Mouse (Mus musculus) midbrain, embryonic 14.5 days (tissue): Measurements from ENCODE around the gene Hspe1. TPM values are rescaled to one million over a fixed set of nuclear protein-coding genes. Genes with fewer than 3 reads are reported as not detected.

Experiments
- ATAC-seq: fragments of 200-750 bp; cut with Nextera tagmentation; 2 replicates; pipeline ENCODE4 v1.8.0; 2017; ENCODE audit warnings: moderate number of reproducible peaks, moderate library complexity; ENCODE audit not compliant: low FRiP score, low TSS enrichment
- DNase-seq: peaks from one replicate; pipeline ENCODE4 v3.0.0-alpha.2; 2015
- H3K27ac ChIP-seq: fragments of 300-500 bp; sonication (generic); replicated peaks from 2 replicates; pipeline ENCODE4 v1.5.1; 2014; ENCODE audit warnings: mild to moderate bottlenecking, low read depth, low read length, moderate library complexity
- H3K27me3 ChIP-seq: fragments of 300-500 bp; sonication (generic); 2 replicates; pipeline ENCODE4 v1.6.1; 2014; ENCODE audit warnings: low read length, control low read depth, mixed read lengths; ENCODE audit not compliant: control insufficient read depth, insufficient read depth
- H3K36me3 ChIP-seq: fragments of 300-500 bp; sonication (generic); 2 replicates; pipeline ENCODE4 v1.6.1; 2014; ENCODE audit warnings: low read length, control low read depth; ENCODE audit not compliant: control insufficient read depth, insufficient read depth
- H3K4me1 ChIP-seq: fragments of 300-500 bp; sonication (generic); 2 replicates; pipeline ENCODE4 v1.6.1; 2014; ENCODE audit warnings: mild to moderate bottlenecking, antibody characterized with exemption, low read length, control low read depth; ENCODE audit not compliant: control insufficient read depth, insufficient read depth
- H3K4me2 ChIP-seq: fragments of 300-500 bp; sonication (generic); 2 replicates; pipeline ENCODE4 v1.6.1; 2014; ENCODE audit warnings: mild to moderate bottlenecking, low read length, moderate library complexity
- H3K4me3 ChIP-seq: fragments of 300-500 bp; sonication (generic); replicated peaks from 2 replicates; pipeline ENCODE4 v1.5.1; 2014; ENCODE audit warnings: low read depth, low read length
- H3K9ac ChIP-seq: fragments of 300-500 bp; sonication (generic); replicated peaks from 2 replicates; pipeline ENCODE4 v1.6.1; 2014; ENCODE audit warnings: mild to moderate bottlenecking, low read length, moderate library complexity
- H3K9me3 ChIP-seq: fragments of 300-500 bp; sonication (generic); 2 replicates; pipeline ENCODE4 v1.6.1; 2016; ENCODE audit warnings: low read length, control low read depth, mixed read lengths; ENCODE audit not compliant: control insufficient read depth
- WGBS: fragments of 180-500 bp; shearing (Covaris S2); extraction: QIAGEN DNeasy Blood & Tissue Kit; methylation state at CpG from one replicate; pipeline ENCODE4 v1.1.7; 2014; 5-methylcytosine and 5-hydroxymethylcytosine counted together
- polyA plus RNA-seq: library from polyadenylated mRNA; unstranded; fragments of >200 nt; fragmentation: Nextera tagmentation; extraction: Ambion mirVana; gene quantifications from 2 replicates; pipeline ENCODE4 v1.2.1, GENCODE M21; 2014

Gene Hspe1
- polyA plus RNA-seq, 1 experiment from 2014 or later: 255 TPM

GRCm38 (mm10) chr1:55076395-55076743 is 11.6 kb upstream of the Hspe1 start:
- no peaks in the 10 kb centered on the region for H3K27me3 ChIP-seq
- no peak for DNase-seq
- H3K9me3 ChIP-seq: no peaks in the 10 kb centered on the region
- peaks cover 59% of the 10 kb centered on the region for H3K36me3 ChIP-seq
- no peaks in the 10 kb centered on the region for H3K4me1 ChIP-seq
- no peak overlapping the region for H3K4me2 ChIP-seq
- no peak for ATAC-seq
- H3K27ac ChIP-seq: no peak overlapping the region
- no peak overlapping the region for H3K4me3 ChIP-seq
- no peak overlapping the region for H3K9ac ChIP-seq

- Histone ChIP-seq H3K4me1 (no peaks in the 10 kb centered on the region), H3K9me3 (no peaks in the 10 kb centered on the region), H3K9ac (no peak overlapping the region), H3K27ac (no peak overlapping the region), H3K36me3 (peaks cover 60% of the 10 kb centered on the region), H3K27me3 (no peaks in the 10 kb centered on the region), H3K4me2 (no peak overlapping the region), H3K4me3 (no peak overlapping the region)
- WGBS: 85% methylated on average over 2 of the region's 2 CpGs
- DNase-seq: no peak
- no peak for ATAC-seq
Measured at GRCm38 (mm10) chr1:55076849-55077516, 10.9 kb upstream of the Hspe1 start.

GRCm38 (mm10) chr1:55079677-55080076 is 8.3 kb upstream of the Hspe1 start:
- H3K4me2 ChIP-seq: no peak overlapping the region
- WGBS: 95% methylated on average over 4 of the region's 4 CpGs
- H3K36me3 ChIP-seq: peaks cover 82% of the 10 kb centered on the region
- H3K27me3 ChIP-seq: no peaks in the 10 kb centered on the region
- no peak overlapping the region for H3K9ac ChIP-seq
- no peaks in the 10 kb centered on the region for H3K4me1 ChIP-seq
- DNase-seq (no peak), ATAC-seq (no peak)
- no peaks in the 10 kb centered on the region for H3K9me3 ChIP-seq
- no peak overlapping the region for H3K4me3 ChIP-seq
- H3K27ac ChIP-seq: no peak overlapping the region

DNA sequence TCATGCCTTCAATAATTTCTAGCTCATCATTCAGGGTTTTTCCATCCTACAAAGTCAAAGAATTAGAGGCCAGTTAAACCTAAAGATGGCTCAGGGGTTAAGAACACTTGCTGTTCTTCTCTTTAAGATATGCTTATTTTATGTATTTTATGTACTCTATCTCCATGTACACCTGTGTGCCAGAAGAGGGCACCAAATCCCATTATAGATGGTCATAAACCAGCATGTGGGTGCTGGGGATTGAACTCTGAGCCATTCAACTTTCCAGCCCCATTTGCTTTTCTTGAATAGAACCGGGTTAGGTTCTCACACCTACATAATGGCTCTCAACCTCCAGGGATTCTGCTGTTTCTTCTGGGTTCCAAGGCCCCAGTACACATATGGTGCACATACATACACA is 5.8 kb upstream of the Hspe1 start:
- Histone ChIP-seq H3K9ac (no peak overlapping the region), H3K36me3 (peaks cover 81% of the 10 kb centered on the region), H3K4me3 (no peak overlapping the region), H3K4me1 (peaks cover 16% of the 10 kb centered on the region), H3K27me3 (no peaks in the 10 kb centered on the region), H3K9me3 (no peaks in the 10 kb centered on the region), H3K27ac (no peak overlapping the region), H3K4me2 (no peak overlapping the region)
- DNase-seq: peak; percentile 6
- 86% methylated on average over 1 of the region's 1 CpGs for WGBS
- ATAC-seq: no peak

DNA sequence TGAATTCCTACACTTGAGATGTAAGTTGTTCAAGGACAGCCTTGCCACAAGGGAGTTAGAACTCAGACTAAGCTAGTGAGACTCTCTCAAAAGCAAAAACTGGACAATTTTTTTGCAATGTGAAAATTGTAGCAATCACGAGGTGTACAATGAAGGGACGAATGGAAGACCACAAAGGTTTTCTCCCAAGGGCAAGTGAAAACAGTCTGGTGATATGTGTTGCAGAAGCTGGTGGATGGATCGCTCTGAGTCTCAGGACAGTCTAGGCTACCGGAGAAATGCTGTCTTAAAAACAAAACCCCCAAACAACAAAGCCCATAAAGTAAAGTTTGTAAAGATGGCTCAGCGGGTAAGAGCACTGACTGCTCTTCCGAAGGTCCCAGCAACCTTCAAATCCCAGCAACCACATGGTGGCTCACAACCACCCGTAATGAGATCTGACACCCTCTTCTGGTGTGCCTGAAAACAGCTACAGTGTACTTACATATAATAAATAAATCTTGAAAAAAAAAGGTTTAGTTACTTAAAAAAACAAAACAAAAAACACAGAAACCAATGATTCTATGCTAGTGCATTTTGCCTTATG is 2.1 kb upstream of the Hspe1 start:
- WGBS: 63% methylated on average over 7 of the region's 7 CpGs
- Histone ChIP-seq H3K36me3 (peaks cover 51% of the 10 kb centered on the region), H3K4me1 (peaks cover 19% of the 10 kb centered on the region), H3K27me3 (no peaks in the 10 kb centered on the region), H3K9me3 (no peaks in the 10 kb centered on the region), H3K27ac (no peak overlapping the region), H3K9ac (no peak overlapping the region), H3K4me2 (peak overlapping the region; percentile 94), H3K4me3 (peak overlapping the region; percentile 92)
- DNase-seq (no peak), ATAC-seq (no peak)

DNA sequence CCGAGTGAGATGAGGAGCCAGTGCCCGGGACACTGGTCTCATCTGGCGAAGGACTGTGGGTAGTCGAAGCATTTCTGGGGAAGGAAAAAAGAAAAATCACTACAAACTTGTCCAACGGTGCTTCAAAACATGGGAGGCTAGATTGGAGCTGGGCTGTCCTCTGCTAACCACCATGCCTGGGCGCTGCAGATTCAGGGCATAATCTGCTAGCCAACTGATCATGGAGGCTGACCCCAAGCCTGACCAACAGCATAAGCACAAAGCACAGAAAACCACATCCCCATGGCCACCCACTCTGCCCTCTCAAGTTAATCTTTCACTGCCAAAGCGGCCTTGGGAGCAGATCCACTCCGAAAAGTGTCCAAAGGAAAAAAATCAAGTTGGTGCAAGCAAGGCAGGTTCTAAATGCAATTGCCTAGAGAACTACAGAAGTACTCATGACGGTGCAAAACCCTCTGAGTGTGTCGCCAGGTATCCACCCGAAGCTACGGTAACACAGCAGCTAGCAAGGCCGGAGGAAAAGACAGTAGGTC is 998 bp upstream of the Hspe1 start:
- H3K27ac ChIP-seq: peak overlapping the region; percentile 94
- peaks cover 50% of the 10 kb centered on the region for H3K36me3 ChIP-seq
- peaks cover 19% of the 10 kb centered on the region for H3K4me1 ChIP-seq
- DNase-seq: peak; percentile 47
- peak overlapping the region; percentile 84 for H3K9ac ChIP-seq
- peak overlapping the region; percentile 94 for H3K4me2 ChIP-seq
- H3K9me3 ChIP-seq: no peaks in the 10 kb centered on the region
- peak overlapping the region; percentile 92 for H3K4me3 ChIP-seq
- no peaks in the 10 kb centered on the region for H3K27me3 ChIP-seq
- no peak for ATAC-seq
- 2% methylated on average over 13 of the region's 13 CpGs for WGBS

GRCm38 (mm10) chr1:55087401-55087904 is 479 bp upstream of the Hspe1 start:
- Histone ChIP-seq H3K27ac (peak overlapping the region; percentile 94), H3K4me1 (peaks cover 19% of the 10 kb centered on the region), H3K27me3 (no peaks in the 10 kb centered on the region), H3K4me3 (peak overlapping the region; percentile 92), H3K9me3 (no peaks in the 10 kb centered on the region), H3K4me2 (peak overlapping the region; percentile 94), H3K36me3 (peaks cover 49% of the 10 kb centered on the region), H3K9ac (peak overlapping the region; percentile 84)
- no peak for DNase-seq
- WGBS: under 1% methylated on average over 49 of the region's 57 CpGs
- ATAC-seq: peak; percentile 65

GRCm38 (mm10) chr1:55088611-55089497 is 922 bp downstream of the Hspe1 start:
- no peak for DNase-seq
- 10% methylated on average over 16 of the region's 16 CpGs for WGBS
- H3K27me3 ChIP-seq: no peaks in the 10 kb centered on the region
- peak overlapping the region; percentile 84 for H3K9ac ChIP-seq
- peak overlapping the region; percentile 94 for H3K27ac ChIP-seq
- peak overlapping the region; percentile 92 for H3K4me3 ChIP-seq
- no peak for ATAC-seq
- peaks cover 19% of the 10 kb centered on the region for H3K4me1 ChIP-seq
- peaks cover 44% of the 10 kb centered on the region for H3K36me3 ChIP-seq
- no peaks in the 10 kb centered on the region for H3K9me3 ChIP-seq
- H3K4me2 ChIP-seq: peak overlapping the region; percentile 85
